Mouse (Mus musculus) left cerebral cortex, adult 8-10 months (tissue): ENCODE measurements around the gene Slc1a4. TPM values are rescaled to one million over a fixed set of nuclear protein-coding genes. Genes with fewer than 3 reads are reported as not detected.

Experiments used
- DNase-seq, 2 experiments: peaks; one replicate each; pipeline ENCODE4 v3.0.0; 2022; ENCODE audit warnings: low spot score in 2 of 2
- total RNA-seq, 4 experiments: library from RNA; stranded (reverse); gene quantifications; 2 replicates each; pipeline ENCODE4 v1.2.4; 2022

Slc1a4 gene
- total RNA-seq, 4 experiments from 2014 or later: 38.0 to 46.9 (median 43.0) TPM

GRCm38 (mm10) chr11:20253088-20253487, 79.4 kb downstream of the Slc1a4 start:
- no peak for DNase-seq

Other genes with a start within 250 kb of the Slc1a4 start
- 100 to 1,000 TPM; 276 to 291 (median 285) TPM for gene Actr2, start 219.8 kb downstream of the Slc1a4 start, total RNA-seq
- gene Rab1a, start 131.3 kb downstream of the Slc1a4 start, total RNA-seq: 100 to 1,000 TPM; 179 to 191 (median 182) TPM
- gene Cep68, start 83.3 kb downstream of the Slc1a4 start, total RNA-seq: 10 to 100 TPM; 29.6 to 33.0 (median 31.6) TPM
- gene Sertad2, start 210.5 kb upstream of the Slc1a4 start, total RNA-seq: 10 to 100 TPM; 25.2 to 28.3 (median 27.6) TPM